Mouse (Mus musculus) thymus, adult 2 months (tissue): Measurements from ENCODE around the gene Igf1r. TPM values are rescaled to one million over a fixed set of nuclear protein-coding genes. Genes with fewer than 3 reads are reported as not detected.
A peak's percentile ranks its signal among the peaks of the same experiment; 100 is the strongest.

Experiments used
- DNase-seq: peaks from one replicate; pipeline ENCODE4 v3.0.0; 2021
- H3K27ac ChIP-seq: fragments of 200-500 bp; 2 replicates; pipeline ENCODE4 v1.5.1; 2012; ENCODE audit warnings: low read length, control low read depth; ENCODE audit not compliant: control insufficient read depth, insufficient read depth
- H3K27me3 ChIP-seq: fragments of 200-500 bp; 2 replicates; pipeline ENCODE4 v1.6.1; 2012; ENCODE audit warnings: mild to moderate bottlenecking, low read length, moderate library complexity, mixed read lengths; ENCODE audit not compliant: control insufficient read depth, insufficient read depth
- H3K36me3 ChIP-seq: fragments of 200-500 bp; 2 replicates; pipeline ENCODE4 v1.6.1; 2012; ENCODE audit warnings: mild to moderate bottlenecking, low read length, moderate library complexity; ENCODE audit not compliant: control insufficient read depth, insufficient read depth
- H3K4me1 ChIP-seq: fragments of 200-500 bp; replicated peaks from 2 replicates; pipeline ENCODE4 v1.6.1; 2012; ENCODE audit warnings: low read length; ENCODE audit not compliant: control insufficient read depth, insufficient read depth
- H3K4me3 ChIP-seq: fragments of 200-500 bp; 2 replicates; pipeline ENCODE4 v1.5.1; 2012; ENCODE audit warnings: mild to moderate bottlenecking, low read length, control low read depth, moderate library complexity; ENCODE audit not compliant: control insufficient read depth, insufficient read depth
- CTCF ChIP-seq: fragments of 200-500 bp; IDR thresholded peaks from 2 replicates; pipeline ENCODE4 v1.5.1; 2012; ENCODE audit warnings: mild to moderate bottlenecking, control low read depth, low read length, moderate library complexity, borderline replicate concordance; ENCODE audit not compliant: control insufficient read depth, poor library complexity, insufficient read depth; ENCODE audit errors: extremely low read depth
- POLR2A ChIP-seq: fragments of 200-500 bp; IDR thresholded peaks from 2 replicates; pipeline ENCODE4 v1.6.1; 2012; ENCODE audit warnings: mild to moderate bottlenecking, low read length, control low read depth, moderate library complexity; ENCODE audit not compliant: control insufficient read depth, poor library complexity, insufficient read depth; ENCODE audit errors: extremely low read depth
- WGBS: fragments of 180-500 bp; shearing (Covaris S2); methylation state at CpG from one replicate; pipeline ENCODE4 v1.1.7; 2018; 5-methylcytosine and 5-hydroxymethylcytosine counted together
- polyA plus RNA-seq: library from polyadenylated mRNA; depleted of rRNA; stranded (reverse); fragments of >200 nt; gene quantifications from 2 replicates; pipeline ENCODE4 v1.2.3, GENCODE M21; 2012

Gene Igf1r
- polyA plus RNA-seq, 1 experiment: 9.2 TPM

GRCm38 (mm10) chr7:68062170-68062848, 109.7 kb downstream of the Igf1r start:
- 54% methylated on average over 13 of the region's 13 CpGs for WGBS
- TF ChIP-seq POLR2A (no peak), CTCF (no peak)
- no peaks in the 10 kb centered on the region for H3K27me3 ChIP-seq
- H3K27ac ChIP-seq: no peak overlapping the region
- DNase-seq: no peak
- H3K4me3 ChIP-seq: no peak overlapping the region
- H3K4me1 ChIP-seq: peaks cover 7% of the 10 kb centered on the region
- H3K36me3 ChIP-seq: no peaks in the 10 kb centered on the region

- DNase-seq: peak; percentile 28
- H3K27me3 ChIP-seq: no peaks in the 10 kb centered on the region
- 6% methylated on average over 5 of the region's 5 CpGs for WGBS
- H3K4me1 ChIP-seq: peaks cover 7% of the 10 kb centered on the region
- no peak for TF ChIP-seq CTCF
- H3K27ac ChIP-seq: no peak overlapping the region
- no peak overlapping the region for H3K4me3 ChIP-seq
- no peaks in the 10 kb centered on the region for H3K36me3 ChIP-seq
Measured at GRCm38 (mm10) chr7:68062849-68063208, 110.2 kb downstream of the Igf1r start.

- DNase-seq: no peak
- Histone ChIP-seq H3K27ac (no peak overlapping the region), H3K27me3 (no peaks in the 10 kb centered on the region), H3K4me3 (no peak overlapping the region), H3K36me3 (no peaks in the 10 kb centered on the region), H3K4me1 (peaks cover 7% of the 10 kb centered on the region)
- TF ChIP-seq POLR2A: no peak
- TF ChIP-seq CTCF: no peak
- 92% methylated on average over 9 of the region's 9 CpGs for WGBS
Measured at GRCm38 (mm10) chr7:68063711-68064110, 111.1 kb downstream of the Igf1r start.

GRCm38 (mm10) chr7:68064120-68064519, 111.5 kb downstream of the Igf1r start:
- Histone ChIP-seq H3K4me3 (no peak overlapping the region), H3K36me3 (no peaks in the 10 kb centered on the region), H3K27me3 (no peaks in the 10 kb centered on the region), H3K27ac (no peak overlapping the region), H3K4me1 (peaks cover 7% of the 10 kb centered on the region)
- DNase-seq: no peak
- no peak for TF ChIP-seq CTCF
- TF ChIP-seq POLR2A: no peak
- 93% methylated on average over 8 of the region's 8 CpGs for WGBS

- TF ChIP-seq POLR2A (no peak), CTCF (no peak)
- WGBS: 79% methylated on average over 11 of the region's 11 CpGs
- Histone ChIP-seq H3K27me3 (no peaks in the 10 kb centered on the region), H3K36me3 (no peaks in the 10 kb centered on the region), H3K4me3 (no peak overlapping the region), H3K27ac (no peak overlapping the region), H3K4me1 (peaks cover 7% of the 10 kb centered on the region)
- no peak for DNase-seq
Measured at GRCm38 (mm10) chr7:68064647-68065362, 112.2 kb downstream of the Igf1r start.

- Histone ChIP-seq H3K4me1 (peaks cover 11% of the 10 kb centered on the region), H3K27ac (no peak overlapping the region), H3K36me3 (no peaks in the 10 kb centered on the region), H3K27me3 (no peaks in the 10 kb centered on the region), H3K4me3 (no peak overlapping the region)
- 94% methylated on average over 6 of the region's 6 CpGs for WGBS
- TF ChIP-seq POLR2A: no peak
- TF ChIP-seq CTCF: no peak
- no peak for DNase-seq
Measured at GRCm38 (mm10) chr7:68065904-68066303, 113.3 kb downstream of the Igf1r start.
